Mouse (Mus musculus): ENCODE data around the gene Gpr39. TPM values are rescaled to one million over a fixed set of nuclear protein-coding genes. Genes with fewer than 3 reads are reported as not detected.

Gpr39 gene
- polyA plus RNA-seq, 1 experiment from 2014 or later, result 1.0 TPM

GRCm38 (mm10) chr1:125715286-125715685 lies 38.5 kb downstream of the Gpr39 start:
- Histone ChIP-seq H3K27me3 (ENCODE audit: control insufficient read depth, insufficient read depth, low read length) (no peaks in the 10 kb centered on the region), H3K9me3 (replicated peaks; ENCODE audit: control insufficient read depth, low read length) (no peaks in the 10 kb centered on the region), H3K4me1 (ENCODE audit: control insufficient read depth, insufficient read depth, low read length) (peaks cover 6% of the 10 kb centered on the region; the same call in 1 of the 2 replicates), H3K9ac (ENCODE audit: low read length) (no peak overlapping the region), H3K27ac (ENCODE audit: low read length) (no peak overlapping the region), H3K36me3 (ENCODE audit: control insufficient read depth, insufficient read depth) (no peaks in the 10 kb centered on the region), H3K4me2 (ENCODE audit: low read depth, low read length) (no peak overlapping the region), H3K4me3 (ENCODE audit: low read length) (no peak overlapping the region)
- ATAC-seq (replicated peaks; ENCODE audit: extremely low read depth, insufficient read depth, low FRiP score), result no peak
- 76% methylated on average over 3 of the region's 3 CpGs for WGBS

DNA sequence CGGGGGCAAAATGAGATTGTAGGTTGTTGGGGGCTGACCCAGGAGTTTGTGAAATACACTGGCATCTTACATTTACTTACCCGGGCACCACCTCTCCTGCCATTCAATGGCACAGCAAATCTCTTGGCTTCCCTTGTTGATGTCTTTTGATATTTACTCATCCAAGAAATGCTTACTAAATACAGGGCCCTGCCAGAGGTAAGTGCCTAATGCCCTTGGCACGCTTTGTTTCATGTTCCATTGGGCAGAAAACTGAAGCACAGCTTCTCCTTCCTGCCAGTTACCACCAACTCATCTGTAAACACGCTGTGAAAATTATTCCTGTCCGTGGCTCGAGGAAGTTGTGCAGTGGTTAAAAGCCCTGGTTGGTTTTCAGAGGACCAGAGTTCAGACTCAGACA lies 39.4 kb downstream of the Gpr39 start:
- Histone ChIP-seq H3K4me2 (ENCODE audit: low read depth, low read length) (no peak overlapping the region), H3K9me3 (replicated peaks; ENCODE audit: control insufficient read depth, low read length) (no peaks in the 10 kb centered on the region), H3K4me3 (ENCODE audit: low read length) (no peak overlapping the region), H3K9ac (ENCODE audit: low read length) (no peak overlapping the region), H3K27ac (ENCODE audit: low read length) (no peak overlapping the region), H3K4me1 (ENCODE audit: control insufficient read depth, insufficient read depth, low read length) (peaks cover 6% of the 10 kb centered on the region; the same call in 1 of the 2 replicates), H3K27me3 (ENCODE audit: control insufficient read depth, insufficient read depth, low read length) (no peaks in the 10 kb centered on the region), H3K36me3 (ENCODE audit: control insufficient read depth, insufficient read depth) (no peaks in the 10 kb centered on the region)
- 79% methylated on average over 6 of the region's 6 CpGs for WGBS
- no peak for ATAC-seq (replicated peaks; ENCODE audit: extremely low read depth, insufficient read depth, low FRiP score)

GRCm38 (mm10) chr1:125717906-125718305 lies 41.1 kb downstream of the Gpr39 start:
- H3K36me3 ChIP-seq (ENCODE audit: control insufficient read depth, insufficient read depth), result no peaks in the 10 kb centered on the region
- no peaks in the 10 kb centered on the region for H3K27me3 ChIP-seq (ENCODE audit: control insufficient read depth, insufficient read depth, low read length)
- no peak overlapping the region for H3K27ac ChIP-seq (ENCODE audit: low read length)
- WGBS, result 73% methylated on average over 5 of the region's 5 CpGs
- H3K4me1 ChIP-seq (ENCODE audit: control insufficient read depth, insufficient read depth, low read length), result peaks cover 6% of the 10 kb centered on the region; the same call in 1 of the 2 replicates
- H3K9ac ChIP-seq (ENCODE audit: low read length), result no peak overlapping the region
- H3K4me2 ChIP-seq (ENCODE audit: low read depth, low read length), result no peak overlapping the region
- no peak for ATAC-seq (replicated peaks; ENCODE audit: extremely low read depth, insufficient read depth, low FRiP score)
- no peak overlapping the region for H3K4me3 ChIP-seq (ENCODE audit: low read length)
- H3K9me3 ChIP-seq (replicated peaks; ENCODE audit: control insufficient read depth, low read length), result no peaks in the 10 kb centered on the region

DNA sequence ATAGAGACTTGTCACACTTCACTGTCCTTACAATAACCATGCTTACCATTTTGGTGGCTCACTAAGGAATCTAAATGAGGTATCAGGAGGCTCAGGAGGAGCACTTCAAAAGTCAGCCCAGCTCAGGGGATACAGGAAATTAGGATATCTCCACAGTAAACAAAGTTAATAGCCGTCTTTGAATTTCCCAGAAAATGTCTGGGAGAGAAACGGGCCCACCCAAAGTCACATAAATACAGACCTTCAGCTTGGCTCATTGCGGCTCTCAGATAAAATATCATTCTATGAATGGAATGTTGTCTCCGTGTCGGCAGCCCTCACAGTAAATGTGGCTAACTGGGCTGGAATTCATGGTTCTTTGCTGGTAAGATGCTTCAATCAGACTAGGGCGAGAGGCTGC lies 42.3 kb downstream of the Gpr39 start:
- H3K27me3 ChIP-seq (ENCODE audit: control insufficient read depth, insufficient read depth, low read length), result no peaks in the 10 kb centered on the region
- no peak overlapping the region for H3K4me3 ChIP-seq (ENCODE audit: low read length)
- H3K4me1 ChIP-seq (ENCODE audit: control insufficient read depth, insufficient read depth, low read length), result peaks cover 6% of the 10 kb centered on the region; the same call in 1 of the 2 replicates
- WGBS, result 25% methylated on average over 6 of the region's 6 CpGs
- H3K36me3 ChIP-seq (ENCODE audit: control insufficient read depth, insufficient read depth), result no peaks in the 10 kb centered on the region
- no peak for ATAC-seq (replicated peaks; ENCODE audit: extremely low read depth, insufficient read depth, low FRiP score)
- no peaks in the 10 kb centered on the region for H3K9me3 ChIP-seq (replicated peaks; ENCODE audit: control insufficient read depth, low read length)
- no peak overlapping the region for H3K4me2 ChIP-seq (ENCODE audit: low read depth, low read length)
- H3K27ac ChIP-seq (ENCODE audit: low read length), result no peak overlapping the region
- no peak overlapping the region for H3K9ac ChIP-seq (ENCODE audit: low read length)

DNA sequence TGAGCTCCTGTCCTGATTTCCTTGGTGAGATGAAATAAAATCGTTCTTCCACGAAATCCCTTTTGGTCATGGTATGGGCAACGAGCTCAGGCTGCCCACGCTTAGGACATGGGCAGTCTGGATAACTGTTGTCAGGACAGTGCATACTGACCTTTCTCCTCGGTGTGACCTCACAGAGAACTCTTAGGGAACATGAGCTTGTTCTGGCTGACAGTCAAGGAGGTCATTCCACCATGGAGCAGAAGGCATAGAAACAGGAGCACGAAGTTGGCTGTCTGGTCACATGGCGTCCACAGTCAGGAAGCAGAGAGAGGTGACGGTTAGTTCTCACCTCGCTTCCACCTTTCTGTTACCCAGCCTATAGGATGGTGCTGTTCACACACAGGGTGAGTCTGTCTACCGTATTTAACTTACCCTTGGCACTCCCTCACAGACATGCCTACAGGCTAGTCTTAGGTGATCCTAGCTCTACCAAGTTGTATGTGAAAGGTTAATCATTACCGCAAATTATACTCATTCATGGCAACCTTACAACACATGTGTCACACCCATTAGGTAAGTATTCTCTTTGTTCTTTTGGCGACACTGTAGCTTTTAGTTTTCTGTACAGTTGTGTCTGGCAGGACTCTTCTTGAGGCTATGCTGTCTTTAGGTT lies 44.4 kb downstream of the Gpr39 start:
- Histone ChIP-seq H3K36me3 (ENCODE audit: control insufficient read depth, insufficient read depth) (no peaks in the 10 kb centered on the region), H3K27ac (ENCODE audit: low read length) (no peak overlapping the region), H3K9ac (ENCODE audit: low read length) (no peak overlapping the region), H3K27me3 (ENCODE audit: control insufficient read depth, insufficient read depth, low read length) (no peaks in the 10 kb centered on the region), H3K9me3 (replicated peaks; ENCODE audit: control insufficient read depth, low read length) (no peaks in the 10 kb centered on the region), H3K4me2 (ENCODE audit: low read depth, low read length) (no peak overlapping the region), H3K4me1 (ENCODE audit: control insufficient read depth, insufficient read depth, low read length) (peaks cover 6% of the 10 kb centered on the region; the same call in 1 of the 2 replicates), H3K4me3 (ENCODE audit: low read length) (no peak overlapping the region)
- 92% methylated on average over 12 of the region's 12 CpGs for WGBS
- no peak for ATAC-seq (replicated peaks; ENCODE audit: extremely low read depth, insufficient read depth, low FRiP score)

DNA sequence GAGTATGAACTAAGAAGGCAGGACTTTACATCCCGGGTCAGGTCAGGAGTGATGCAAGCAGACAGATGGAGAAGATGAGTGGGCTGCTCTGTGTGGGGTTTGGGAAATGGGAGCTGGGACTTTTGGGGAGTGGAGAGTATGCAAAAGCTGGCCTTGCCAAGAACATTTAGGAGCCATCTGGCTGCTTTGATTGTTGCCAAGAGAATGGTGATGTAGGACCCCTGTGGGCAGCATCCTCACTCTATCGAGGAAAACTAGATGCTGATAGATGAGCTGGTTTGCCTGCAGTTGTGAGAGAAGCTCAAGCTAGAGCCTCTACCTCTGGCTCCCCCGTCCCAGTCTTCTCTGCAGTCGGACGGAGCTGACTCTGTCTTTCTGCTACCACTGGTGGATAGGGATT lies 47.5 kb downstream of the Gpr39 start:
- Histone ChIP-seq H3K9me3 (replicated peaks; ENCODE audit: control insufficient read depth, low read length) (no peaks in the 10 kb centered on the region), H3K4me2 (ENCODE audit: low read depth, low read length) (no peak overlapping the region), H3K9ac (ENCODE audit: low read length) (no peak overlapping the region), H3K27ac (ENCODE audit: low read length) (no peak overlapping the region), H3K36me3 (ENCODE audit: control insufficient read depth, insufficient read depth) (no peaks in the 10 kb centered on the region), H3K27me3 (ENCODE audit: control insufficient read depth, insufficient read depth, low read length) (no peaks in the 10 kb centered on the region), H3K4me3 (ENCODE audit: low read length) (no peak overlapping the region), H3K4me1 (ENCODE audit: control insufficient read depth, insufficient read depth, low read length) (peaks cover 3% of the 10 kb centered on the region; the same call in 1 of the 2 replicates)
- ATAC-seq (replicated peaks; ENCODE audit: extremely low read depth, insufficient read depth, low FRiP score), result no peak
- WGBS, result 78% methylated on average over 5 of the region's 5 CpGs

- no peaks in the 10 kb centered on the region for H3K36me3 ChIP-seq (ENCODE audit: control insufficient read depth, insufficient read depth)
- no peak overlapping the region for H3K9ac ChIP-seq (ENCODE audit: low read length)
- no peak overlapping the region for H3K4me3 ChIP-seq (ENCODE audit: low read length)
- no peaks in the 10 kb centered on the region for H3K27me3 ChIP-seq (ENCODE audit: control insufficient read depth, insufficient read depth, low read length)
- 70% methylated on average over 6 of the region's 6 CpGs for WGBS
- no peak overlapping the region for H3K4me2 ChIP-seq (ENCODE audit: low read depth, low read length)
- no peaks in the 10 kb centered on the region for H3K9me3 ChIP-seq (replicated peaks; ENCODE audit: control insufficient read depth, low read length)
- H3K27ac ChIP-seq (ENCODE audit: low read length), result no peak overlapping the region
- H3K4me1 ChIP-seq (ENCODE audit: control insufficient read depth, insufficient read depth, low read length), result no peaks in the 10 kb centered on the region
- ATAC-seq (replicated peaks; ENCODE audit: extremely low read depth, insufficient read depth, low FRiP score), result no peak
Measured at GRCm38 (mm10) chr1:125729025-125729565, 52.3 kb downstream of the Gpr39 start.

GRCm38 (mm10) chr1:125729731-125730536 lies 53.1 kb downstream of the Gpr39 start:
- Histone ChIP-seq H3K4me3 (ENCODE audit: low read length) (no peak overlapping the region), H3K9ac (ENCODE audit: low read length) (no peak overlapping the region), H3K27ac (ENCODE audit: low read length) (no peak overlapping the region), H3K27me3 (ENCODE audit: control insufficient read depth, insufficient read depth, low read length) (no peaks in the 10 kb centered on the region), H3K4me2 (ENCODE audit: low read depth, low read length) (no peak overlapping the region), H3K36me3 (ENCODE audit: control insufficient read depth, insufficient read depth) (no peaks in the 10 kb centered on the region), H3K9me3 (replicated peaks; ENCODE audit: control insufficient read depth, low read length) (no peaks in the 10 kb centered on the region), H3K4me1 (ENCODE audit: control insufficient read depth, insufficient read depth, low read length) (no peaks in the 10 kb centered on the region)
- 68% methylated on average over 13 of the region's 13 CpGs for WGBS
- ATAC-seq (replicated peaks; ENCODE audit: extremely low read depth, insufficient read depth, low FRiP score), result no peak

DNA sequence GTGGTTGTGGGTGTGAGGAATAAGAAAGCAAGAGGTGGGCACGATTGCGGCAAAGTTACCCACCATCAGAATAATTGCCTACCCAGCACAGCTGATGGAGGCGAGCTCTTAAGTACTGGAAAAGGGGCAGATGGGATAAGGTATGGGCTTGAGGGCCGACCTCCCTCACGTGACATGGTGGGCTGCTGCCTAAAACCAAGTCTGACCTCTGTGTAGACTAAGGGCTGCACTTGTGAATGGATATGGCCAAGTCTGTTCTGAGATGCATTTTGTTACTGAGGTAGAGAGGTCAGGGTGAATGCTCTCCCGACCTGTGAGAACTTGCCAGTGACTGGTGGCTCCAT lies 53.7 kb downstream of the Gpr39 start:
- Histone ChIP-seq H3K36me3 (ENCODE audit: control insufficient read depth, insufficient read depth) (no peaks in the 10 kb centered on the region), H3K9me3 (replicated peaks; ENCODE audit: control insufficient read depth, low read length) (no peaks in the 10 kb centered on the region), H3K27me3 (ENCODE audit: control insufficient read depth, insufficient read depth, low read length) (no peaks in the 10 kb centered on the region), H3K9ac (ENCODE audit: low read length) (no peak overlapping the region), H3K27ac (ENCODE audit: low read length) (no peak overlapping the region), H3K4me2 (ENCODE audit: low read depth, low read length) (no peak overlapping the region), H3K4me3 (ENCODE audit: low read length) (no peak overlapping the region), H3K4me1 (ENCODE audit: control insufficient read depth, insufficient read depth, low read length) (no peaks in the 10 kb centered on the region)
- WGBS, result 74% methylated on average over 6 of the region's 6 CpGs
- no peak for ATAC-seq (replicated peaks; ENCODE audit: extremely low read depth, insufficient read depth, low FRiP score)
